ENCODE assay signal across 8 mouse cellular contexts in the genomic region with DNA sequence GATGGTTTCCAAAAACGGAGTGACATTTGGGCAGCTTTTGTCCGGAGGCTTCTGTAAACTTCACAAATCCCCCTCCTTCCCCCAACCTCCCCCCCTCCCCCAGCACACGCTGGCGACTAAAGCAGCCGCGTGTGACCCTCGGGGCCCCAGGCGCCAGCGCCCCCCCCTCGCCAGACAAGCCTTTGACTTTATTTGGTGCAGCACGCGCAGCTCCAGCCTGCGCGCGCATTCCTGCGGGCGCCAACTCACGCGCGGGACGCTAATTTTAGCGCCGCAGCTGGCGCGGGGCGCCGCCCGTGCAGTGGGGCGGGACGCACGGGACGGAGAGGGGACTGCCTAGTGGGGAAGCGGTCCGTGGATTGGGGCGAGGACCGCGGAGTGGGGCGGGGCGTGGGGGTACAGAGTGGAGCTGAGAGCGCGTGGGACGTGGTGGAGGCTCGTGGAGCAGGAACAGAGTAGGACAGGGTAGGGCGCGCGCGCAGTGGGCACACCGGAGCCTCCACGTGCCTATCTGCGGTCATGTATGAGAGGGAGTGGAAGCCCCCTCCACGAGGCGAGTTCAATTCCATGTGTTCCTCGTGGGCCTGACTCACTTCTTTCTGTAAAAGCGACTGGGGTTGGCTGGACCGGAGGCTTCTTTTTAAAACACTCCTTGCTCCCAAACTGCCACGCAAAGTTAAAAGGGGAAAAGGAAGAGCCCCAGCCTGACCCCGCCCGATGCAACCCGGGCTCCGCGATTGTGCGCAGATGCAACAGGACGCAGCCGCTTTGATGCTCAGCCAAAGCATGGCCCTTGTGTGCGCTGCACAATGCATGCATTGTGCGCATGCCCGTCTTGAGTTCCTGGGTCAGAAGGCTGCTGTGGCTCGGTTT. TPM values are rescaled to one million over a fixed set of nuclear protein-coding genes. Genes with fewer than 3 reads are reported as not detected.
DNase-seq lines count a peak whose midpoint lies in the region; ATAC-seq lines count a peak whose summit lies in the region.

No protein-coding gene starts in this region.

- peak overlapping the region; percentile 98 for H3K27ac ChIP-seq in embryonic facial prominence, embryonic 10.5 days (replicated peaks)
- H3K27ac ChIP-seq in intestine, embryonic 14.5 days (ENCODE audit: low read depth) = peak overlapping the region; percentile 97

- H3K9me3 ChIP-seq in embryonic facial prominence, embryonic 10.5 days = no peaks in the 10 kb centered on the region; the same call in 1 of the 2 replicates
- no peaks in the 10 kb centered on the region for H3K9me3 ChIP-seq in intestine, embryonic 14.5 days (ENCODE audit: control insufficient read depth, low read length)

- peak; percentile 87 for DNase-seq in adrenal gland, postnatal 10 days
- DNase-seq in embryonic facial prominence, embryonic 10.5 days (ENCODE audit: low spot score) = peak; percentile 90
- DNase-seq in gastrocnemius, postnatal 4 days (ENCODE audit: low spot score in 2 of 2) = peak; percentile 63 to 83
- peak; percentile 87 for DNase-seq in intestine, embryonic 14.5 days (ENCODE audit: low spot score)
- peak; percentile 82 for DNase-seq in left cerebral cortex, postnatal 4 days
- peak; percentile 90 for DNase-seq in mesoderm, embryonic 11.5 days (ENCODE audit: low read depth, low spot score)
- DNase-seq in skeletal muscle tissue, adult 2 months (ENCODE audit: low read depth, low spot score) = peak; percentile 85
- peak; percentile 83 for DNase-seq in yolk sac, embryonic 10.5 days (ENCODE audit: low spot score)

- H3K4me2 ChIP-seq in intestine, embryonic 14.5 days (ENCODE audit: low read length) = peak overlapping the region; percentile 97

- intact Hi-C loops in left cerebral cortex, postnatal 4 days (cut with DNase I) = no loop called here

- H3K4me1 ChIP-seq in embryonic facial prominence, embryonic 10.5 days = peaks cover 63% of the 10 kb centered on the region
- H3K4me1 ChIP-seq in intestine, embryonic 14.5 days (replicated peaks; ENCODE audit: control insufficient read depth, insufficient read depth, low read length) = peaks cover 49% of the 10 kb centered on the region

- peak overlapping the region; percentile 75 for H3K9ac ChIP-seq in intestine, embryonic 14.5 days (ENCODE audit: low read length)

- peak; percentile 65 for ATAC-seq in intestine, embryonic 14.5 days (replicated peaks; ENCODE audit: low FRiP score, low TSS enrichment, low read depth)

- under 1% methylated on average over 68 of the region's 68 CpGs for WGBS in embryonic facial prominence, embryonic 10.5 days
- WGBS in intestine, embryonic 14.5 days = 1% methylated on average over 68 of the region's 68 CpGs

- no peaks in the 10 kb centered on the region for H3K27me3 ChIP-seq in embryonic facial prominence, embryonic 10.5 days (replicated peaks; ENCODE audit: low read depth, poor library complexity, severe bottlenecking)
- H3K27me3 ChIP-seq in intestine, embryonic 14.5 days (replicated peaks; ENCODE audit: control insufficient read depth, insufficient read depth, low read length) = no peaks in the 10 kb centered on the region

- peaks cover 32% of the 10 kb centered on the region for H3K36me3 ChIP-seq in embryonic facial prominence, embryonic 10.5 days (replicated peaks)
- peaks cover 35% of the 10 kb centered on the region for H3K36me3 ChIP-seq in intestine, embryonic 14.5 days (ENCODE audit: control insufficient read depth, insufficient read depth, low read length)

- H3K4me3 ChIP-seq in embryonic facial prominence, embryonic 10.5 days = peak overlapping the region; percentile 78
- H3K4me3 ChIP-seq in intestine, embryonic 14.5 days (ENCODE audit: low read depth, low read length) = peak overlapping the region; percentile 47

RNA-seq across cellular contexts. Expression of a gene that starts 9.6 kb away (rescaled TPM):
- total RNA-seq in adrenal gland, postnatal 10 days (2021) = 100 to 1,000 TPM in 1 of 2 experiments, 10 to 100 TPM in 1; 91.0 to 110 TPM
- 4.5 and 5.4 TPM in 2 replicates for polyA plus RNA-seq in embryonic facial prominence, embryonic 10.5 days (2016; fragmentation: Nextera tagmentation; extraction: Ambion mirVana)
- 10 to 100 TPM; 71.8 to 76.1 TPM for total RNA-seq in gastrocnemius, postnatal 4 days (2021)
- polyA plus RNA-seq in intestine, embryonic 14.5 days (2014; fragmentation: Nextera tagmentation; extraction: Ambion mirVana) = 11.3 and 11.5 TPM in 2 replicates
- 10 to 100 TPM; 52.6 to 53.0 TPM for total RNA-seq in left cerebral cortex, postnatal 4 days (2021)

Comparison
In these comparisons a context has a peak if more than half of its experiments do, and no peak if none do; other contexts are left out.
1. Peak in every context shown above with its lines: DNase-seq, ATAC-seq, H3K4me3 ChIP-seq and H3K27ac ChIP-seq.